Mouse (Mus musculus): ENCODE data around the gene Gm9508.

GRCm38 (mm10) chr10:77647901-77648300, 49.1 kb downstream of the Gm9508 start:
- TF ChIP-seq CTCF (IDR thresholded peaks at IDR 0.05; ENCODE audit: low read depth) = no peak
- no peak for TF ChIP-seq EP300 (optimal IDR thresholded peaks at IDR 0.05)
